Mouse (Mus musculus): ENCODE data around the gene Ddx46. TPM values are rescaled to one million over a fixed set of nuclear protein-coding genes. Genes with fewer than 3 reads are reported as not detected.

The Ddx46 gene
- polyA plus RNA-seq, 1 experiment from 2014 or later, result 33.8 TPM

Other genes with a start within 250 kb of the Ddx46 start
- gene Slc34a1, start 236.8 kb upstream of the Ddx46 start, polyA plus RNA-seq (2015; fragmentation: Nextera tagmentation; extraction: Ambion mirVana), result not detected in 2 replicates
- 0.63 TPM in 1 of 2 replicates, not detected in the other for gene Pfn3, start 219.8 kb upstream of the Ddx46 start, polyA plus RNA-seq (2015; fragmentation: Nextera tagmentation; extraction: Ambion mirVana)
- gene F12, start 208.2 kb upstream of the Ddx46 start, polyA plus RNA-seq (2015; fragmentation: Nextera tagmentation; extraction: Ambion mirVana), result 0.09 TPM in 1 of 2 replicates, not detected in the other
- gene Grk6, start 190.0 kb upstream of the Ddx46 start, polyA plus RNA-seq (2015; fragmentation: Nextera tagmentation; extraction: Ambion mirVana), result 46.1 and 47.6 TPM in 2 replicates
- 3.2 and 3.4 TPM in 2 replicates for gene Prr7, start 170.8 kb upstream of the Ddx46 start, polyA plus RNA-seq (2015; fragmentation: Nextera tagmentation; extraction: Ambion mirVana)
- gene Dbn1, start 146.9 kb upstream of the Ddx46 start, polyA plus RNA-seq (2015; fragmentation: Nextera tagmentation; extraction: Ambion mirVana), result 732 and 750 TPM in 2 replicates
- gene Pdlim7, start 121.4 kb upstream of the Ddx46 start, polyA plus RNA-seq (2015; fragmentation: Nextera tagmentation; extraction: Ambion mirVana), result 135 and 138 TPM in 2 replicates
- gene Dok3, start 105.7 kb upstream of the Ddx46 start, polyA plus RNA-seq (2015; fragmentation: Nextera tagmentation; extraction: Ambion mirVana), result 3.6 and 4.0 TPM in 2 replicates
- gene Ddx41, start 98.4 kb upstream of the Ddx46 start, polyA plus RNA-seq (2015; fragmentation: Nextera tagmentation; extraction: Ambion mirVana), result 67.2 and 68.4 TPM in 2 replicates
- 62.4 and 64.3 TPM in 2 replicates for gene Fam193b, start 63.9 kb upstream of the Ddx46 start, polyA plus RNA-seq (2015; fragmentation: Nextera tagmentation; extraction: Ambion mirVana)
- gene Tmed9, start 61.3 kb upstream of the Ddx46 start, polyA plus RNA-seq (2015; fragmentation: Nextera tagmentation; extraction: Ambion mirVana), result 95.0 and 113 TPM in 2 replicates
- 36.2 and 39.0 TPM in 2 replicates for gene B4galt7, start 35.1 kb upstream of the Ddx46 start, polyA plus RNA-seq (2015; fragmentation: Nextera tagmentation; extraction: Ambion mirVana)
- gene Caml, start 12.0 kb upstream of the Ddx46 start, polyA plus RNA-seq (2015; fragmentation: Nextera tagmentation; extraction: Ambion mirVana), result 97.2 and 97.4 TPM in 2 replicates
- gene B230219D22Rik, start 58.1 kb downstream of the Ddx46 start, polyA plus RNA-seq (2015; fragmentation: Nextera tagmentation; extraction: Ambion mirVana), result 70.6 and 70.8 TPM in 2 replicates
- gene Txndc15, start 79.6 kb downstream of the Ddx46 start, polyA plus RNA-seq (2015; fragmentation: Nextera tagmentation; extraction: Ambion mirVana), result 119 and 121 TPM in 2 replicates
- 18.4 and 21.0 TPM in 2 replicates for gene Pcbd2, start 92.3 kb downstream of the Ddx46 start, polyA plus RNA-seq (2015; fragmentation: Nextera tagmentation; extraction: Ambion mirVana)
- not detected in 2 replicates for gene Catsper3, start 149.5 kb downstream of the Ddx46 start, polyA plus RNA-seq (2015; fragmentation: Nextera tagmentation; extraction: Ambion mirVana)
- gene Pitx1, start 201.2 kb downstream of the Ddx46 start, polyA plus RNA-seq (2015; fragmentation: Nextera tagmentation; extraction: Ambion mirVana), result not detected in 2 replicates

Data from forebrain, embryonic 15.5 days (tissue).